Mouse (Mus musculus) E14TG2a.4 (cell line): ENCODE data around the gene Hoxd9.
A peak's percentile ranks its signal among the peaks of the same experiment; 100 is the strongest.

ENCODE experiments used
- H3K27me3 ChIP-seq: 2 replicates; pipeline ENCODE4 v1.6.1; 2014; ENCODE audit warnings: low read length, control low read depth; ENCODE audit not compliant: insufficient read depth
- H3K36me3 ChIP-seq: 2 replicates; pipeline ENCODE4 v1.6.1; 2014; ENCODE audit warnings: low read length, control low read depth; ENCODE audit not compliant: insufficient read depth
- H3K4me1 ChIP-seq: replicated peaks from 2 replicates; pipeline ENCODE4 v1.6.1; 2014; ENCODE audit warnings: low read depth, low read length, control low read depth
- H3K4me3 ChIP-seq: replicated peaks from 2 replicates; pipeline ENCODE4 v1.5.1; 2014; ENCODE audit warnings: mild to moderate bottlenecking, low read length
- H3K9me3 ChIP-seq: 2 replicates; pipeline ENCODE4 v1.6.1; 2014; ENCODE audit warnings: low read length, control low read depth
- CTCF ChIP-seq: conservative IDR thresholded peaks from 2 replicates; pipeline ENCODE4 v1.5.1; 2014; ENCODE audit warnings: low read length
- NANOG ChIP-seq: IDR thresholded peaks from 2 replicates; pipeline ENCODE4 v1.6.1; 2014; ENCODE audit warnings: borderline replicate concordance, low read length, mixed read lengths
- POU5F1 ChIP-seq: IDR thresholded peaks from 2 replicates; pipeline ENCODE4 v1.6.1; 2014; ENCODE audit warnings: low read length, borderline replicate concordance

The Hoxd9 gene

GRCm38 (mm10) chr2:74691022-74691951, 6.2 kb upstream of the Hoxd9 start, which contains the start of gene Hoxd10:
Gene Hoxd10 (plus strand): TSS chr2:74691924.
- Histone ChIP-seq H3K9me3 (no peaks in the 10 kb centered on the region), H3K4me3 (peak within 1 kb of the TSS; percentile 69), H3K27me3 (peaks cover 96% of the 10 kb centered on the region), H3K36me3 (no peaks in the 10 kb centered on the region), H3K4me1 (peaks cover 58% of the 10 kb centered on the region)
- TF ChIP-seq NANOG (no peak), POU5F1 (no peak), CTCF (no peak)

DNA sequence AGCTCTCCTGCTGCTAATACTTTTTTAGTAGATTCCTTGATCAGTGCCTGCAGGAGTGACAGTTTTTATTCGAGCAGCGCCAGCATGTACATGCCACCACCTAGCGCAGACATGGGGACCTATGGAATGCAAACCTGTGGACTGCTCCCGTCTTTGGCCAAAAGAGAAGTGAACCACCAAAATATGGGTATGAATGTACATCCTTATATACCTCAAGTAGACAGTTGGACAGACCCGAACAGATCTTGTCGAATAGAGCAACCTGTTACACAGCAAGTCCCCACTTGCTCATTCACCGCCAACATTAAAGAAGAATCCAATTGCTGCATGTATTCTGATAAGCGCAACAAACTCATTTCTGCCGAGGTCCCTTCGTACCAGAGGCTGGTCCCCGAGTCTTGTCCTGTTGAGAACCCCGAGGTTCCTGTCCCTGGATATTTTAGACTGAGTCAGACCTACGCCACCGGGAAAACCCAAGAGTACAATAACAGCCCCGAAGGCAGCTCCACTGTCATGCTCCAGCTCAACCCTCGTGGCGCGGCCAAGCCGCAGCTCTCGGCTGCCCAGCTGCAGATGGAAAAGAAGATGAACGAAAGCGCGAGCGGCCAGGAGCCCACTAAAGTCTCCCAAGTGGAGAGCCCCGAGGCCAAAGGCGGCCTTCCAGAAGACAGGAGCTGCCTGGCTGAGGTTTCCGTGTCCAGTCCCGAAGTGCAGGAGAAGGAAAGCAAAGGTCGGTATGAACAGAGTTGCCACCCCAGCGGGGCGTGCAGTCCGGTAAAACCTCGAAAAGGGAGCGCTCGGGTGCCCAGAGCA, 5.3 kb upstream of the Hoxd9 start:
- no peaks in the 10 kb centered on the region for H3K9me3 ChIP-seq
- peaks cover 53% of the 10 kb centered on the region for H3K4me1 ChIP-seq
- peak overlapping the region; percentile 2 for H3K4me3 ChIP-seq
- peaks cover 96% of the 10 kb centered on the region for H3K27me3 ChIP-seq
- H3K36me3 ChIP-seq, result no peaks in the 10 kb centered on the region
- no peak for TF ChIP-seq NANOG

DNA sequence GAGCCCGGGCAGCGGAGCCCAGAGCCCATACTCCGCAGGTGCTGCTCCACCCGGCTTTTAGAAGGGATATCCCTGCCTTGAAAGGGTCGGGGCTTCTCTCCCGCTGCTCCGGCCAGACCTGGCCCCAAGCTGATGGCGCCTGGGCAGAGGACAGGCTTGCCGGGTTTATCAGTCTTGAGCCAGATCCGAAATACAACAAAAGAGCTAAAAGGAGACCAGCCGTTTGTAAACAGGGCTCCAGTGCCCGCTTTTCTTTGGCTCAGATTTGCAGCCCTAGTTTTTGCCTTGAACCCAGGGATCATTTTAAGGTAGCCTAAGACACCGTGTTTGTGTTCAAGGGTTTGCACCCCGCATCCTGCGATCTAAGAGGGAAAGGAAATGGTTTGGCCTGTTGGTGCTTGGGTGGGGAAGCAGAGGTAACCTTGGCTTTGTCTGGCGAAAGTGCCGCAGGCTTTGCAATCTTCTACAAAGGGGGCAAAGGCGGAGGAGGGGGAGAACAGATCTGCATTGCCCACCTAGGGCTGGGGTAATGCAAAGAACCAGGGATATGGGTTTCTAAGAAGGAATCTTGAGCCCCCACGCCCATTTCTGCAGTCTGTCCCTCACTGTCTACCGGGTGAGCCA, 4.6 kb upstream of the Hoxd9 start:
- no peaks in the 10 kb centered on the region for H3K9me3 ChIP-seq
- peaks cover 96% of the 10 kb centered on the region for H3K27me3 ChIP-seq
- peaks cover 46% of the 10 kb centered on the region for H3K4me1 ChIP-seq
- TF ChIP-seq NANOG (no peak), POU5F1 (no peak), CTCF (no peak)
- H3K4me3 ChIP-seq, result peak overlapping the region; percentile 2
- no peaks in the 10 kb centered on the region for H3K36me3 ChIP-seq

GRCm38 (mm10) chr2:74693432-74693827, 4.1 kb upstream of the Hoxd9 start:
- Histone ChIP-seq H3K4me1 (peaks cover 45% of the 10 kb centered on the region), H3K36me3 (no peaks in the 10 kb centered on the region), H3K4me3 (0 out of 2 replicates have a peak overlapping the region, but pooled peaks have one; percentile 2), H3K9me3 (no peaks in the 10 kb centered on the region), H3K27me3 (peaks cover 96% of the 10 kb centered on the region)
- no peak for TF ChIP-seq NANOG
- TF ChIP-seq POU5F1, result no peak
- no peak for TF ChIP-seq CTCF

DNA sequence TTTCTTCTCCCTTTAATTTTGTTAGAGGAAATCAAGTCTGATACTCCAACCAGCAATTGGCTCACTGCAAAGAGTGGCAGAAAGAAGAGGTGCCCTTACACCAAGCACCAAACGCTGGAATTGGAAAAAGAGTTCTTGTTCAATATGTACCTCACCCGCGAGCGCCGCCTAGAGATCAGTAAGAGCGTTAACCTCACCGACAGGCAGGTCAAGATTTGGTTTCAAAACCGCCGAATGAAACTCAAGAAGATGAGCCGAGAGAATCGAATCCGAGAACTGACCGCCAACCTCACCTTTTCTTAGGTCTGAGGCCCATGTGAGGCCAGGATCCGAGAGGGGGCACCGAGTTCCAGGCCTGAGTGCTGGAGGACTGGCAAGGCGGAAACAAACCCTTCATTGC, 3.5 kb upstream of the Hoxd9 start:
- no peak for TF ChIP-seq POU5F1
- peak; percentile 85 for TF ChIP-seq CTCF
- no peaks in the 10 kb centered on the region for H3K36me3 ChIP-seq

DNA sequence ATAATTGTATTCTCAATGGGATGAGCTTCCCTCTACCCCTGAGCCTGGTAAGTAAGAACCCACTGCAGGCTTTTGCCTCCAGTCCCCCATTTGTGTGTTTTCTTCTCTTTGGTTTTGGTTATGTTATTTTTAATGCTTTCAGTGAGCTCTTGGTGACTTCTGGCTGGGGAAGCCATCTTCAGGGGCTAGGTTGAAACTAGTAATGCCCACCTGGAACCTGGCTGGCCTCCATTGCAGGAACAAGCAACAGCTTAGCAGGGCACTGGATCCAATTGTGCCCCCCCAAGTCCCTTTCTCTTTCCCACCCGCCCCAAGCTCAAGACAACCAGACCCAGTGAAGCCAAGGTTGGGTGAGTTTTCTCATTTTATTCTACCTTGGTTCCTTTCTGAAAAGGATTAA, 2.1 kb upstream of the Hoxd9 start:
- peaks cover 97% of the 10 kb centered on the region for H3K27me3 ChIP-seq
- TF ChIP-seq CTCF (no peak), NANOG (no peak), POU5F1 (no peak)
- H3K9me3 ChIP-seq, result no peaks in the 10 kb centered on the region
- no peaks in the 10 kb centered on the region for H3K36me3 ChIP-seq
- peaks cover 50% of the 10 kb centered on the region for H3K4me1 ChIP-seq
- no peak overlapping the region for H3K4me3 ChIP-seq

More for the DNA sequence above, 3.5 kb upstream of the Hoxd9 start:
- Histone ChIP-seq H3K27me3 (peaks cover 96% of the 10 kb centered on the region), H3K9me3 (no peaks in the 10 kb centered on the region), H3K4me3 (no peak overlapping the region), H3K4me1 (peaks cover 49% of the 10 kb centered on the region)

DNA sequence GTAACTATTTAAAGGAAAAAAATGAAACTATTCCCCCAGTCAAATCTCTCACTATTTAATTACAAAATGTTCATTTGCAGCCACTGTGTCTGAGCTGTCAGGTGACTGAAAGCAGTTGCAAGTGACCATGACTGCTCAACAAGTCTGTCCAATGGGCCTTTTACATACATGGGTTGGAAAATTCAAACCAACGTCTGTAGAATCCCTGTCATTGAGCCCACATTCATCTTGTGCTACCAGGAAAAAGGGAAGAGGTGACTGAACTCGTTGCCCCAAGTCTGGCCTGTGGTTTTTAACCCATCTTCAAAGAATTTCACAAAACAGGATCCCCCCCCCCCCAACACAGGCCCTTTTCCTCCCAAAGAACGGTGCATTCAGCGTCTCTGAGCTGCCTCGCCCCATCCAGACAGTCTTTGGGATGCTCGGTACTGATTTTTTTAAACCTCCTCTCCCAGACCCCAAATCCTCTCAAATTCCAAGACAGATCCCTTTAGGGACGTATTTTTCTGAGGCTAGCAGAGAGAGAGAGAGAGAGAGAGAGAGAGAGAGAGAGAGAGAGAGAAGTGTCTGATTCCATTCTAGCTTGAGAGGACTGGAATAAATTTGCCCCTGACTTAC, 1.6 kb upstream of the Hoxd9 start:
- no peak for TF ChIP-seq CTCF
- no peak for TF ChIP-seq NANOG
- TF ChIP-seq POU5F1, result no peak
- peaks cover 100% of the 10 kb centered on the region for H3K27me3 ChIP-seq
- H3K4me3 ChIP-seq, result no peak overlapping the region

More for the DNA sequence above, 1.6 kb upstream of the Hoxd9 start:
- Histone ChIP-seq H3K36me3 (no peaks in the 10 kb centered on the region), H3K4me1 (peaks cover 53% of the 10 kb centered on the region), H3K9me3 (no peaks in the 10 kb centered on the region)
